Mouse (Mus musculus) forebrain, embryonic 16.5 days (tissue): Measurements from ENCODE around the gene Sell. TPM values are rescaled to one million over a fixed set of nuclear protein-coding genes. Genes with fewer than 3 reads are reported as not detected.

ENCODE experiments used
- ATAC-seq: fragments of 200-750 bp; cut with Nextera tagmentation; 2 replicates; pipeline ENCODE4 v1.8.0; 2017; ENCODE audit warnings: mild to moderate bottlenecking, moderate library complexity
- H3K27ac ChIP-seq: fragments of 300-500 bp; sonication (generic); 2 replicates; pipeline ENCODE4 v1.5.1; 2014; ENCODE audit warnings: low read length, control low read depth
- H3K27me3 ChIP-seq: fragments of 300-500 bp; sonication (generic); replicated peaks from 2 replicates; pipeline ENCODE4 v1.6.1; 2014; ENCODE audit warnings: low read length; ENCODE audit not compliant: control insufficient read depth, insufficient read depth
- H3K36me3 ChIP-seq: fragments of 300-500 bp; sonication (generic); 2 replicates; pipeline ENCODE4 v1.6.1; 2014; ENCODE audit not compliant: control insufficient read depth, insufficient read depth
- H3K4me1 ChIP-seq: fragments of 300-500 bp; sonication (generic); replicated peaks from 2 replicates; pipeline ENCODE4 v1.6.1; 2014; ENCODE audit warnings: low read length; ENCODE audit not compliant: control insufficient read depth, insufficient read depth
- H3K4me2 ChIP-seq: fragments of 300-500 bp; sonication (generic); 2 replicates; pipeline ENCODE4 v1.6.1; 2014; ENCODE audit warnings: mild to moderate bottlenecking, low read length, control low read depth
- H3K4me3 ChIP-seq: fragments of 300-500 bp; sonication (generic); replicated peaks from 2 replicates; pipeline ENCODE4 v1.5.1; 2014; ENCODE audit warnings: mild to moderate bottlenecking, low read length, control low read depth
- H3K9ac ChIP-seq: fragments of 300-500 bp; sonication (generic); replicated peaks from 2 replicates; pipeline ENCODE4 v1.6.1; 2014; ENCODE audit warnings: low read depth, low read length, control low read depth
- H3K9me3 ChIP-seq: fragments of 300-500 bp; sonication (generic); 2 replicates; pipeline ENCODE4 v1.6.1; 2016; ENCODE audit warnings: low read length; ENCODE audit not compliant: control insufficient read depth
- WGBS: fragments of 180-500 bp; shearing (Covaris S2); extraction: QIAGEN DNeasy Blood & Tissue Kit; methylation state at CpG from one replicate; pipeline ENCODE4 v1.1.7; 2014; 5-methylcytosine and 5-hydroxymethylcytosine counted together
- polyA plus RNA-seq: library from polyadenylated mRNA; unstranded; fragments of >200 nt; fragmentation: Nextera tagmentation; extraction: Ambion mirVana; gene quantifications from 2 replicates; pipeline ENCODE4 v1.2.1, GENCODE M21; 2015

Sell gene
- polyA plus RNA-seq, 1 experiment from 2014 or later, result 0.11 TPM

DNA sequence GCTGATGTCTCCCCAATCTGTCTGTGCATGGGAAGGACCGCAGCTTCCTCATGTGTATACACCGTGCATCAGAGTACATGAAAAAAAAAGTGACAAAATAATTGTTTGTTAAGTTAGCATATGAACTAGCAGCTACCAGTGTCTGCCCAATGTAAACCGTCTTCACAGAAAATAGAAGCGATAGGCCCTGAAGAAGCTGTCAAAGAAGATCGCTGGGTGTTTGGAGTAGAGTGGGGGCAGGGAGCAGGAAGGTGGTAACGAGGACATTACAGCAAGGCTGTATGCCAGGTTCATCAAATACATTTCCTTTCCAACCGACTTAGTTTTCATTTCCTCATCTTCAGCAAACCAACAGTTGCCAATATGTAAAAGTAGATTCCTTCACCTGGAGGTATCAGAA lies 9.3 kb downstream of the Sell start:
- Histone ChIP-seq H3K4me3 (no peak overlapping the region), H3K27ac (no peak overlapping the region), H3K27me3 (no peaks in the 10 kb centered on the region), H3K4me2 (no peak overlapping the region), H3K9me3 (no peaks in the 10 kb centered on the region), H3K4me1 (no peaks in the 10 kb centered on the region), H3K9ac (no peak overlapping the region), H3K36me3 (no peaks in the 10 kb centered on the region)
- ATAC-seq, result no peak
- 73% methylated on average over 7 of the region's 7 CpGs for WGBS

DNA sequence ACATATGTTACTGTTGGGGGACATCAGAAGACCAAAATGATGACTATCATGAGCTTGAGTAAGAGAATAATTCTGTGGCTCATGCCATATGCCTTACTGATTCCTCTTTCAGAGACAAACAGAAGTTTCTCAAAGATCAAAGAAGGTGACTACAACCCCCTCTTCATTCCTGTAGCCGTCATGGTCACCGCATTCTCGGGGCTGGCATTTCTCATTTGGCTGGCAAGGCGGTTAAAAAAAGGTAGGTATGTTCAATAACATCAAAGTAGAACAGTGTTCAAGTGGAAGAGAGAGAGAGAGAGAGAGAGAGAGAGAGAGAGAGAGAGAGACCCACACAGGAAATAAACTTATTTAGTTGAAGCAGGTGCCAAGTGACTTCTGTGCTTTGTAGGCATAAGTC lies 10.2 kb downstream of the Sell start:
- no peaks in the 10 kb centered on the region for H3K27me3 ChIP-seq
- H3K9me3 ChIP-seq, result no peaks in the 10 kb centered on the region
- H3K4me3 ChIP-seq, result no peak overlapping the region
- WGBS, result 89% methylated on average over 4 of the region's 4 CpGs
- H3K27ac ChIP-seq, result no peak overlapping the region
- no peaks in the 10 kb centered on the region for H3K36me3 ChIP-seq
- no peak overlapping the region for H3K4me2 ChIP-seq
- no peaks in the 10 kb centered on the region for H3K4me1 ChIP-seq
- H3K9ac ChIP-seq, result no peak overlapping the region
- ATAC-seq, result no peak

DNA sequence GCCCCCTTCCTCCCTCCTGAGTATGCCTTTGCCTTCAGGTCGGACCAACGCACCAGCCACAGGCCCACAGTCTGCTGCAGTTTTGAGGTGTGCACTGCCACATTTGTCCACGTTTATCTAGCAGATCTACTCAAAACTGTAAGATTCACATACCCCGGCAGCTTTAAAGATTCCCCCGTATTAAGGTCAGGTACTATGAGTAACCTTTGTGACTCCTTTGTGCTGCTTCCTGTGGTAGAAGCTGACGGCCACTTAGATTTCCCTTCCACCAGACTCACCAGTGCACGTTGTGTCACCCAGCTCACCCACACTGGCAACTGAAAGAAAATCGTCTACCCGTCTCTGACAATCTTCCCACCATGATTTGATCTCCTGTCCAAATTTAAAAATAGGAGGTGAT lies 11.3 kb downstream of the Sell start:
- Histone ChIP-seq H3K27me3 (no peaks in the 10 kb centered on the region), H3K36me3 (no peaks in the 10 kb centered on the region), H3K4me1 (no peaks in the 10 kb centered on the region), H3K27ac (no peak overlapping the region), H3K4me2 (no peak overlapping the region), H3K4me3 (no peak overlapping the region), H3K9ac (no peak overlapping the region), H3K9me3 (no peaks in the 10 kb centered on the region)
- WGBS, result 89% methylated on average over 9 of the region's 9 CpGs
- no peak for ATAC-seq

DNA sequence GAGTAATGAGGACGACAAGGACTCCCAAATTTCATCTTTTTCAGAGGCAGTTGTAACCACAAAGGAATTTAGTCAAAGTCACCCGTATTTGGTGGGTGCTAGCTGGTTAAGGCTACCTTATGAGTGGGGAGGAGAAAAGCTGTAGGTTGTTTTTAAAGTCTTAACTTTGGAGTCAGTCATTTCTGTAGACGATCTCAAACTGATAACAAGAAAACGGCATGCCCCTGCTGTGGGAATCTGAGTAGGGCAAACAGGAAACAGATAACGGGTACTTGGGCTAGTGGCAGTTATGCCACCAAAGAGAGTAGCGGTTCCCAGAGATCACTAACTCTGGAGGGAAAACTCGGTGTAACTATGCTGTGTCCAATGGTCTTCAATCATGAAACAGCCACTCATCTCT lies 12.0 kb downstream of the Sell start:
- WGBS, result 90% methylated on average over 7 of the region's 7 CpGs
- no peak overlapping the region for H3K9ac ChIP-seq
- H3K9me3 ChIP-seq, result no peaks in the 10 kb centered on the region
- no peak overlapping the region for H3K4me3 ChIP-seq
- H3K27ac ChIP-seq, result no peak overlapping the region
- no peak for ATAC-seq
- H3K4me2 ChIP-seq, result no peak overlapping the region
- H3K27me3 ChIP-seq, result no peaks in the 10 kb centered on the region
- no peaks in the 10 kb centered on the region for H3K4me1 ChIP-seq
- no peaks in the 10 kb centered on the region for H3K36me3 ChIP-seq

DNA sequence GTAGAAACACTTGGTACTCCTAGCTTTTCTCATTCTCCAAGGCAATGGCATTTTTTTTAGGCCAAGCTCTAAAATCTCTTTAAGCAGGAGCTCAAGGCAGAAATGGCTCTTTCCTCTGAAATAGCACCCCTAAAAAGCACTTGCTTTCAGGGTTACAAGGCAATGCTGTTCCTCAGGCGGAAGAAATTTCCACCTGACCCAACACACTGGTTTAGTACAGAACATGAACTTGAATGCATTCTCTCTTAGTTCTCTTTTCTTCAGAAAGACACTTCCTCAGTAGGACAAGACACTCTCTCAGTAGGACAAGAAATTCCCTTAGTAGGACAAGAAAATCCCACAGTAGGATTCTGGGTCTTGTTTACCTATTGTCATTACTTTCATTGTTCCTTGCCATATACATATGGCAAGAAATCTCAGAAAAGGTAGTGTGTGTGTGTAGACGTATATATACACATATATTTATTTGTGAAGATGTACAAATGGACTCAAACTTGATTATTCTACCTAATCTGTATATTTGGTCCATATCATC lies 12.9 kb downstream of the Sell start:
- WGBS, result 94% methylated on average over 2 of the region's 2 CpGs
- Histone ChIP-seq H3K4me3 (no peak overlapping the region), H3K27ac (no peak overlapping the region), H3K4me2 (no peak overlapping the region), H3K36me3 (no peaks in the 10 kb centered on the region), H3K27me3 (no peaks in the 10 kb centered on the region), H3K9ac (no peak overlapping the region), H3K4me1 (no peaks in the 10 kb centered on the region), H3K9me3 (no peaks in the 10 kb centered on the region)
- no peak for ATAC-seq

DNA sequence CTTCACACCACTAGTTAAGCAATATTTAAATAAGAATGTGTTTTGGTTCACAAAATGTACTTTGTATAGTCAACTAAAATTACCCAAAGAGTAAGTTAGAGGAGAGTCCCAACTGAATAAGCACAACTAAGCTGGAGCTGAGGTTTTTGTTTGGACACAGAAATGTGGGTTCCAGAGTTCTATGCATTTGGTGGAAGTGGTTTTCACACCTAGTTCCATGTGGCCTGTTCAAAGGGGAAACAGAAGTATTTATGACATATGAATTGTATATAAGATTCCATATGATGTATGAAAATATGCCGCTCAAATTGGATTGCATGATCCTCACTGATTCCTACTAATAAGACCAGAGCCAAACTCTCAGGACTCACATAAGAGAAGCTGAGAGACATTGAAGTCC lies 13.6 kb downstream of the Sell start:
- no peak for ATAC-seq
- 100% methylated on average over 1 of the region's 1 CpGs for WGBS
- Histone ChIP-seq H3K27me3 (no peaks in the 10 kb centered on the region), H3K4me2 (no peak overlapping the region), H3K36me3 (no peaks in the 10 kb centered on the region), H3K4me3 (no peak overlapping the region), H3K9me3 (no peaks in the 10 kb centered on the region), H3K27ac (no peak overlapping the region), H3K9ac (no peak overlapping the region), H3K4me1 (no peaks in the 10 kb centered on the region)

DNA sequence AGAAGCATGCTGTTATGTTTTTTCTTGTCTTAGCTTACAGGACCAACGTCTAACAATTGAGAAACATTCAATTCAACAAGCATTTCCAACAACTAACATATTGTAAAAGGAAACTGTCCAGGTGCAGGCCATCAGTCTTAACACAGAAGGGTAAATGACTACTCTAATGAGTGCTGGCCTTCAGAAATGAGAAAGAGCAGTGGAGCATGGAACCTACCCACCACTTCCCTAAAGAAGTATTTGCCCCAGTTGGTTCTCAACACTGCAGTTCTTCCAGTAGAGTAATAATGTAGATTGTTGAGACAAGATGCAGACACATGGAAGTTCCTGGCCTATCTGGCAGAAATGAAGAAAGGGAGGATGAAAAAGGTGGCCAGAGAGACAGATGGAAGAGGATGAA lies 14.7 kb downstream of the Sell start:
- no peak overlapping the region for H3K4me2 ChIP-seq
- no peaks in the 10 kb centered on the region for H3K27me3 ChIP-seq
- H3K9ac ChIP-seq, result no peak overlapping the region
- H3K4me1 ChIP-seq, result no peaks in the 10 kb centered on the region
- ATAC-seq, result no peak
- 66% methylated on average over 1 of the region's 1 CpGs for whole genome bisulfite sequencing
- H3K9me3 ChIP-seq, result no peaks in the 10 kb centered on the region
- H3K27ac ChIP-seq, result no peak overlapping the region
- H3K4me3 ChIP-seq, result no peak overlapping the region
- no peaks in the 10 kb centered on the region for H3K36me3 ChIP-seq

DNA sequence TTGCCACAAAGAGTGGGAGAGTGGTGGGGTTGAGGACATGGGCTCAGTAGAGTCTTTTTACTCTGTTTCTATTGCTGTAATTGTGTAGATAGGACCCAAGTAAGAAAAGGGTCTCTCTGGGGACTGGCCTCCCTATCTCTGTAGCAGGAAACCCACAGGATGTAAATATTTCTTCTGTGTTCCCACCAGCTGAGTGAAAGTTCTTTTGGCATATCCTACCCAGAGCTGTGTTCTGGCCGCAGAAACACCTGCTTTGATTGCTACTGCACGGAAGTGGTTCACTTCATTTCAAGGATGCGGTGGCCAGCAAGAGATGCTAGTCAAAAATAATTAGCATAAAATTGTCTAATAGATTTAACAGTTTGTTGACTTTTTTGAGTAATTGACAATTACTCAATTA lies 15.2 kb downstream of the Sell start:
- no peak overlapping the region for H3K9ac ChIP-seq
- 93% methylated on average over 3 of the region's 3 CpGs for WGBS

DNA sequence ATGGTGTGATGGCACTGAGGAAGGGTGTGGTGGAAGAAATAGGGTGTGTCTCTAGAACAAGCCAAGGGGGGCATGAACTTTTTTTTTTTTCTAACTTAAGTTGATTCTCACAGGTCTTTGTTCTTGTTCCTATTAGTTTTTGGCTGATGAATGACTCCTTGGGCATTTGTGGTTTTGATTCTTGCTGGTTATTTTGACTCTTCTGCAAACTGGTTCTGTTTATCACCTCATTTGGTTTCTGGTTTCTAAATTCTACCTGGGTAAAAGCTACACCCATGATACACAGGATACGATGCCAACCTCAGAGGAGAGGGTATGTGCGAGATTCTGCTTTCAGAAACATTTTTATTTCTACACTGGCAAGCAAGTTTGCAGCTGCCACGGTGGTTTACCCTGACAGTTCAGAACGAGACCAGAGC lies 16.6 kb downstream of the Sell start:
- no peaks in the 10 kb centered on the region for H3K4me1 ChIP-seq
- WGBS, result 92% methylated on average over 4 of the region's 4 CpGs
- H3K4me3 ChIP-seq, result no peak overlapping the region
- ATAC-seq, result no peak
- no peak overlapping the region for H3K27ac ChIP-seq
- H3K4me2 ChIP-seq, result no peak overlapping the region
- no peak overlapping the region for H3K9ac ChIP-seq
- H3K36me3 ChIP-seq, result no peaks in the 10 kb centered on the region
- H3K27me3 ChIP-seq, result no peaks in the 10 kb centered on the region
- no peaks in the 10 kb centered on the region for H3K9me3 ChIP-seq

More for the DNA sequence above, 15.2 kb downstream of the Sell start:
- no peak for ATAC-seq
- H3K27me3 ChIP-seq, result no peaks in the 10 kb centered on the region
- no peak overlapping the region for H3K4me2 ChIP-seq
- H3K36me3 ChIP-seq, result no peaks in the 10 kb centered on the region
- no peaks in the 10 kb centered on the region for H3K4me1 ChIP-seq
- no peaks in the 10 kb centered on the region for H3K9me3 ChIP-seq
- H3K4me3 ChIP-seq, result no peak overlapping the region
- no peak overlapping the region for H3K27ac ChIP-seq

DNA sequence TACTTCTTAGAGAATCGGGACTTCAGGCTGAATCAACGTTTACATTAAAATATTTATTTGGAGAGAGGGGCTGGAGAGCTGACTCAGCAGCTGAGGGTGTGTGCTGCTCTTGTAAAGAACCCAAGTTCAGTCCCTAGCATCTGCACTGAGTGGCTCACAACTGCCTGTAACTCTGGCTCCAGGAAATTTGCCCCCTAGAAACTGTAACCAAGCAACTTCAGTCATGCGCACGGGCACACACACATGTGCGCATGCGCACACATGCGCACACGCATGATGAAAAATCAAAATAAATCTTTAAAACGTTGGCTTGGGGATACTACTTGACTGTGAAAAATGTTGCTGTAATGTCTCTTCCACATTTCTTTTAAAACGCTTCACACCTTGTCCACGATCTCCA lies 17.3 kb downstream of the Sell start:
- ATAC-seq, result no peak
- WGBS, result 89% methylated on average over 11 of the region's 11 CpGs
- Histone ChIP-seq H3K9me3 (no peaks in the 10 kb centered on the region), H3K9ac (no peak overlapping the region), H3K36me3 (no peaks in the 10 kb centered on the region), H3K27me3 (no peaks in the 10 kb centered on the region), H3K27ac (no peak overlapping the region), H3K4me3 (no peak overlapping the region), H3K4me2 (no peak overlapping the region), H3K4me1 (no peaks in the 10 kb centered on the region)
